Mouse (Mus musculus) frontal cortex, postnatal 10 days (tissue): Measurements from ENCODE around the gene Fndc1.

Source experiments
- DNase-seq, 2 experiments: peaks; one replicate each; pipeline ENCODE4 v3.0.0; 2022; ENCODE audit warnings: low spot score in 2 of 2, mixed read lengths in 1 of 2

Gene Fndc1

DNA sequence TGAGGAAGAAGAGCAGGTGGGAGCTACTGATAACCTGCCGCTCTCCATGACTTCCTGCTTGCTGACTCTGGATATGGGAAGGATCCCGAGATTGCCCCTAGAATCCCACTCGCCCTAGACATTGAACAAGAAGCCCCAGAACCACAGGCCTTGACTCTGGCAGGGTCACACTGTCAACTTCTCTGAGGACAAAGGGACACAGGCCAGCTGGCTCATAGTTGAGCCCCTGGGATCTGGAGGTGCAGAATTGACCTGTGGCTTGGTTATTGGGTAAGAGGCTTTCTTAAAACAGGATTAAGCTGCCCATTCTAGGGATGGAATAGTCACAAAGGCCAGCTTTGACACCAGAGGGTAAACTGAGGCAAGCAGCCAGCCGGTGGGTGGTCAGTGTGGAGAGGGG lies 136.8 kb downstream of the Fndc1 start:
- no peak for DNase-seq
